Mouse (Mus musculus) NIH3T3 (cell line): ENCODE results near the gene Sik1.

Source experiments
- DNase-seq: peaks from one replicate; pipeline ENCODE4 v3.0.0-alpha.2; 2012; ENCODE audit warnings: low read depth

Sik1 gene

DNA sequence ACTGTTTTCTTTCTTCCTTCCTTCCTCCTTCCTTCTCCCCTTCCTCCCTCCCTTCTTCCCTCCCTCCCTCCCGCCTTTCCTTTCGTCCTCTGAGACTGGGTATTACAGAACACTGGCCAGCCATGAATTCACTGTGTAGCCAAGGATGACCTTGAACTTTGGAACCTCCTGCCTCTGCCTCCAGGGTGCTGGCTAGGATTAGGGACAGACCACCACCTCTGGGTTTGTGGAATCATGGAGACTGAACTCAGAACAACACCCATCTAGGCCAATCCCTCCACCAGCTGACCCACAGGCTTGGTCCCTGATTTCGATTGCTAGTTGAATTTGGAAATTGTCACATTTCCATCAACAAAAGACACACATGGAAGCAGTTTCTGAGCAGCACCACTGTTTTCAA lies 49.1 kb downstream of the Sik1 start:
- DNase-seq: no peak

- no peak for DNase-seq
Observed at GRCm38 (mm10) chr17:31806025-31806424, 49.6 kb downstream of the Sik1 start.

DNA sequence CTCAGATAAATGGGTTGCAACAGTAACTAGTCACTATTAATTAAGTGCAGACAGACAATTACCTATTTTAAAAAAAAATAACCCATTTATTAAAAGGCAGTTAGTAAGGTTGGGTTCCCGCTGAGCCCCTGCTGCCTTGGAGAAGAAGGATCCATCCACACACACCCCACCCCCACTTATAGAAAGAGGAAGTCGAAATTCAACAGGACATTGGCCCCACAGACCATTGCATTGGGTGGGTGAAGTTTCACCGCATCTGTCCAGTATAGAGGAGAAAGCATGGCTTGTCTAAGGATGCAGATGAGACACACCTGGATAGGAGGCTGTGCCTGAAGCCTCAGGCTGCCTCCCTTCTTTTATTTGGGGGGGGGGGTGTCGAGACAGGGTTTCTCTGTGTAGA lies 50.0 kb downstream of the Sik1 start:
- no peak for DNase-seq

GRCm38 (mm10) chr17:31802272-31803017 lies 53.2 kb downstream of the Sik1 start:
- DNase-seq: no peak

- no peak for DNase-seq
Observed at GRCm38 (mm10) chr17:31800852-31801363, 54.7 kb downstream of the Sik1 start.

DNA sequence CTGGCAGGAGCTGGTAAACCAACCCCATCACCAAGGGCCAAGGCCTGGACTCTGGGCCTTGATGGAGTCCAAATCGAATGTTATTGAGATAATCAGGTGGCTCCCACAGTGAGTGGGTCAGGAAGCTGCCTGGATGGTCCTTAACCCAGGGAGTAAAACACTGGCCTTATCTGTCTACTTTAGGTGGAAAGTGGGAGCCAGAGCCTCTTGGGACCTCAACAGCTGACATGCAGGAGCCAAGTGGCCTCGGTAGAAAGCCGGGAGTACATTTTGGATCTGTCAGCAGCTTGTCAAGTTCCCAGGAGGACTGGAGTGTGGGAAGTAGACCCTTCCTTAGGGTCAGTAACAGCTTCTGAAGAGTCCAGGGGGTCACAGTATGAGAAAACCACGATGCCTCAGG lies 59.7 kb downstream of the Sik1 start:
- DNase-seq: no peak
